Mouse (Mus musculus): Measurements from ENCODE around the gene Gast. TPM values are rescaled to one million over a fixed set of nuclear protein-coding genes. Genes with fewer than 3 reads are reported as not detected.
"Not testable (repeated sequence)": the region's sequence is repeated elsewhere in the genome, so short reads cannot be mapped to it uniquely, and the experiment has no call there.

Gene Gast
- polyA plus RNA-seq, 1 experiment from 2014 or later, result not detected

GRCm38 (mm10) chr11:100297801-100298200, 36.4 kb upstream of the Gast start:
- Histone ChIP-seq H3K9me3 (ENCODE audit: low read length) (no peaks in the 10 kb centered on the region), H3K4me1 (ENCODE audit: insufficient read depth) (0 out of 2 replicates have a peak, but pooled peaks cover 3% of the 10 kb centered on the region), H3K36me3 (replicated peaks; ENCODE audit: insufficient read depth, low read length) (no peaks in the 10 kb centered on the region), H3K27me3 (ENCODE audit: insufficient read depth, low read length) (no peaks in the 10 kb centered on the region), H3K9ac (replicated peaks) (no peak overlapping the region), H3K27ac (ENCODE audit: low read depth) (no peak overlapping the region), H3K4me3 (ENCODE audit: low read depth, low read length) (no peak overlapping the region), H3K4me2 (ENCODE audit: low read depth, low read length) (peak overlapping the region; percentile 47; the same call in 1 of the 2 replicates)
- DNase-seq (peak; percentile 48), ATAC-seq (0 out of 2 replicates have a peak, but pooled peaks have one; percentile 22)
- 31% methylated on average over 5 of the region's 5 CpGs for WGBS (ENCODE audit: insufficient replicate concordance)
- peak; percentile 69 for TF ChIP-seq CTCF (IDR thresholded peaks at IDR 0.05; ENCODE audit: low read depth)
- TF ChIP-seq EP300 (IDR thresholded peaks at IDR 0.05; ENCODE audit: low read depth), result no peak

GRCm38 (mm10) chr11:100298274-100299036, 35.8 kb upstream of the Gast start:
- no peak overlapping the region for H3K9ac ChIP-seq (replicated peaks)
- no peaks in the 10 kb centered on the region for H3K9me3 ChIP-seq (ENCODE audit: low read length)
- H3K36me3 ChIP-seq (replicated peaks; ENCODE audit: insufficient read depth, low read length), result no peaks in the 10 kb centered on the region
- 22% methylated on average over 18 of the region's 18 CpGs for WGBS (ENCODE audit: insufficient replicate concordance)
- peak; percentile 45; the same call in 1 of the 2 replicates for ATAC-seq
- TF ChIP-seq EP300 (IDR thresholded peaks at IDR 0.05; ENCODE audit: low read depth) (no peak), CTCF (IDR thresholded peaks at IDR 0.05; ENCODE audit: low read depth) (peak; percentile 91)
- H3K27me3 ChIP-seq (ENCODE audit: insufficient read depth, low read length), result no peaks in the 10 kb centered on the region
- peak; percentile 89 for DNase-seq
- H3K4me2 ChIP-seq (ENCODE audit: low read depth, low read length), result peak overlapping the region; percentile 47; the same call in 1 of the 2 replicates
- H3K4me1 ChIP-seq (ENCODE audit: insufficient read depth), result 0 out of 2 replicates have a peak, but pooled peaks cover 3% of the 10 kb centered on the region
- H3K27ac ChIP-seq (ENCODE audit: low read depth), result no peak overlapping the region
- no peak overlapping the region for H3K4me3 ChIP-seq (ENCODE audit: low read depth, low read length)

- ATAC-seq, result no peak
- Histone ChIP-seq H3K4me2 (ENCODE audit: low read depth, low read length) (no peak overlapping the region), H3K4me3 (ENCODE audit: low read depth, low read length) (no peak overlapping the region), H3K27me3 (ENCODE audit: insufficient read depth, low read length) (no peaks in the 10 kb centered on the region), H3K4me1 (ENCODE audit: insufficient read depth) (0 out of 2 replicates have a peak, but pooled peaks cover 3% of the 10 kb centered on the region), H3K9me3 (ENCODE audit: low read length) (no peaks in the 10 kb centered on the region), H3K36me3 (replicated peaks; ENCODE audit: insufficient read depth, low read length) (no peaks in the 10 kb centered on the region), H3K27ac (ENCODE audit: low read depth) (no peak overlapping the region), H3K9ac (replicated peaks) (no peak overlapping the region)
- TF ChIP-seq CTCF (IDR thresholded peaks at IDR 0.05; ENCODE audit: low read depth) (peak; percentile 94), EP300 (IDR thresholded peaks at IDR 0.05; ENCODE audit: low read depth) (no peak)
- peak; percentile 86 for DNase-seq
- 7% methylated on average over 5 of the region's 5 CpGs for WGBS (ENCODE audit: insufficient replicate concordance)
These were observed 33.9 kb upstream of the Gast start for GRCm38 (mm10) chr11:100300293-100300692.

- H3K27ac ChIP-seq (ENCODE audit: low read depth), result no peak overlapping the region
- WGBS (ENCODE audit: insufficient replicate concordance), result 44% methylated on average over 5 of the region's 5 CpGs
- TF ChIP-seq CTCF (IDR thresholded peaks at IDR 0.05; ENCODE audit: low read depth) (no peak), EP300 (IDR thresholded peaks at IDR 0.05; ENCODE audit: low read depth) (no peak)
- DNase-seq, result no peak
- 0 out of 2 replicates have a peak, but pooled peaks cover 3% of the 10 kb centered on the region for H3K4me1 ChIP-seq (ENCODE audit: insufficient read depth)
- no peak overlapping the region for H3K4me2 ChIP-seq (ENCODE audit: low read depth, low read length)
- no peak for ATAC-seq
- no peak overlapping the region for H3K9ac ChIP-seq (replicated peaks)
- no peak overlapping the region for H3K4me3 ChIP-seq (ENCODE audit: low read depth, low read length)
- H3K36me3 ChIP-seq (replicated peaks; ENCODE audit: insufficient read depth, low read length), result no peaks in the 10 kb centered on the region
- H3K27me3 ChIP-seq (ENCODE audit: insufficient read depth, low read length), result no peaks in the 10 kb centered on the region
- no peaks in the 10 kb centered on the region for H3K9me3 ChIP-seq (ENCODE audit: low read length)
These were observed 32.9 kb upstream of the Gast start for GRCm38 (mm10) chr11:100301292-100301691.

- Histone ChIP-seq H3K27me3 (ENCODE audit: insufficient read depth, low read length) (no peaks in the 10 kb centered on the region), H3K9ac (replicated peaks) (no peak overlapping the region), H3K4me3 (ENCODE audit: low read depth, low read length) (no peak overlapping the region), H3K36me3 (replicated peaks; ENCODE audit: insufficient read depth, low read length) (no peaks in the 10 kb centered on the region), H3K27ac (ENCODE audit: low read depth) (no peak overlapping the region), H3K9me3 (ENCODE audit: low read length) (no peaks in the 10 kb centered on the region), H3K4me2 (ENCODE audit: low read depth, low read length) (no peak overlapping the region), H3K4me1 (ENCODE audit: insufficient read depth) (0 out of 2 replicates have a peak, but pooled peaks cover 3% of the 10 kb centered on the region)
- DNase-seq (no peak), ATAC-seq (no peak)
- no peak for TF ChIP-seq CTCF (IDR thresholded peaks at IDR 0.05; ENCODE audit: low read depth)
- no peak for TF ChIP-seq EP300 (IDR thresholded peaks at IDR 0.05; ENCODE audit: low read depth)
- 76% methylated on average over 5 of the region's 5 CpGs for WGBS (ENCODE audit: insufficient replicate concordance)
These were observed 26.3 kb upstream of the Gast start for GRCm38 (mm10) chr11:100307900-100308299.

- 83% methylated on average over 4 of the region's 6 CpGs for WGBS (ENCODE audit: insufficient replicate concordance)
- not testable (repeated sequence) for H3K9me3 ChIP-seq (ENCODE audit: low read length); H3K4me1 ChIP-seq (ENCODE audit: insufficient read depth); H3K4me3 ChIP-seq (ENCODE audit: low read depth, low read length); ATAC-seq; H3K4me2 ChIP-seq (ENCODE audit: low read depth, low read length); H3K9ac ChIP-seq (replicated peaks); DNase-seq; H3K36me3 ChIP-seq (replicated peaks; ENCODE audit: insufficient read depth, low read length); H3K27me3 ChIP-seq (ENCODE audit: insufficient read depth, low read length); H3K27ac ChIP-seq (ENCODE audit: low read depth)
These were observed 25.5 kb upstream of the Gast start for GRCm38 (mm10) chr11:100308672-100309071.
